38 mouse cellular contexts compared by ENCODE assay signal in the genomic region with DNA sequence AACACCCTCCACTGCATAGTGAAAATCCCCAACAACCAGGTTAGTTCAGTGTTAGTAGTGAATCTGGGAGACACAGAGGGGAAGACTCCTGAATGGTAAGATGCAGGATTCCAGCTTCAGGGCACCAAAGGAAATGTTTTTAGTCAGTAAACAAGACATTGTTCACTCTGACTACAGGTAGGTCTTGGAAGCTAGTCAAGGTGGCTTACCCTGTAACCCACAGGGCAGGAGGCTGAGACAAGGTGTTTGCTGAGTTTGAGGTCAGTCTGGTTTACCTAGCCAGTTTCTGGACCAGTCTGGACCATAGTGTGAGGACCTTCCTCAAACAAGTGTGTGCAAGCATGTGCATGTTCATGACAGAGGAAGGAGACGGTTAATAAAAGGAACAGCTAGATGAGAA. TPM values are rescaled to one million over a fixed set of nuclear protein-coding genes. Genes with fewer than 3 reads are reported as not detected.
"Had no signal": no experiment of that assay in that cellular context is flagged by ENCODE, and none has a peak within 500 bp of the region (broad histone marks: within the 10 kb centered on the region; RNA-seq: fewer than 3 reads in every experiment).

No protein-coding gene starts in this region.

- H3K9ac ChIP-seq: heart, embryonic 12.5 days; heart, embryonic 13.5 days; heart, embryonic 15.5 days; hindbrain, embryonic 12.5 days; hindbrain, embryonic 13.5 days; hindbrain, embryonic 14.5 days; hindbrain, embryonic 15.5 days; intestine, embryonic 15.5 days; kidney, embryonic 15.5 days had no signal

- DNase-seq: heart, adult 2 months; heart, postnatal 10 days; heart, postnatal 14 days; heart, postnatal 36 days; heart, postnatal 4 days; kidney, adult 11 months; kidney, adult 18-20 months; kidney, adult 2 months; kidney, adult 8-10 months; kidney, adult 9 months; kidney, postnatal 10 days; kidney, postnatal 14 days; kidney, postnatal 25 days; kidney, postnatal 36 days; kidney, postnatal 4 days; layer of hippocampus, adult 9-11 months; layer of hippocampus, postnatal 36 days had no signal

- H3K4me3 ChIP-seq: heart, adult 2 months; heart, embryonic 10.5 days; heart, embryonic 12.5 days; heart, embryonic 13.5 days; heart, embryonic 15.5 days; hindbrain, embryonic 10.5 days; hindbrain, embryonic 12.5 days; hindbrain, embryonic 13.5 days; hindbrain, embryonic 15.5 days; intestine, embryonic 15.5 days; kidney, embryonic 15.5 days; layer of hippocampus, adult 2 months had no signal

- H3K36me3 ChIP-seq: heart, embryonic 10.5 days; heart, embryonic 12.5 days; heart, embryonic 13.5 days; heart, embryonic 15.5 days; hindbrain, embryonic 10.5 days; hindbrain, embryonic 12.5 days; hindbrain, embryonic 13.5 days; hindbrain, embryonic 15.5 days; intestine, embryonic 15.5 days; kidney, embryonic 15.5 days had no signal

- H3K4me2 ChIP-seq: heart, embryonic 11.5 days; heart, embryonic 12.5 days; heart, embryonic 13.5 days; heart, embryonic 15.5 days; hindbrain, embryonic 12.5 days; hindbrain, embryonic 13.5 days; hindbrain, embryonic 14.5 days; hindbrain, embryonic 15.5 days; intestine, embryonic 15.5 days; kidney, embryonic 15.5 days had no signal

- H3K27me3 ChIP-seq: heart, embryonic 12.5 days; heart, embryonic 13.5 days; heart, embryonic 15.5 days; hindbrain, embryonic 12.5 days; hindbrain, embryonic 13.5 days; hindbrain, embryonic 15.5 days; intestine, embryonic 15.5 days; kidney, embryonic 15.5 days had no signal

- H3K9me3 ChIP-seq: heart, embryonic 10.5 days; heart, embryonic 12.5 days; heart, embryonic 13.5 days; heart, embryonic 15.5 days; hindbrain, embryonic 10.5 days; hindbrain, embryonic 12.5 days; hindbrain, embryonic 15.5 days; intestine, embryonic 15.5 days; kidney, embryonic 15.5 days had no signal

- H3K4me1 ChIP-seq: heart, embryonic 10.5 days; heart, embryonic 12.5 days; heart, embryonic 13.5 days; heart, embryonic 15.5 days; hindbrain, embryonic 10.5 days; hindbrain, embryonic 12.5 days; hindbrain, embryonic 13.5 days; hindbrain, embryonic 15.5 days; intestine, embryonic 15.5 days; kidney, embryonic 15.5 days had no signal

- H3K27ac ChIP-seq: heart, adult 2 months; heart, embryonic 10.5 days; heart, embryonic 13.5 days; heart, embryonic 15.5 days; hindbrain, embryonic 10.5 days; hindbrain, embryonic 12.5 days; hindbrain, embryonic 13.5 days; hindbrain, embryonic 14.5 days; hindbrain, embryonic 15.5 days; hindbrain, postnatal 0 days; intestine, embryonic 15.5 days; kidney, embryonic 15.5 days; kidney, postnatal 0 days; layer of hippocampus, adult 2 months had no signal

- ATAC-seq: hindbrain, embryonic 16.5 days; hindbrain, postnatal 0 days; inflammation-experienced regulatory T-cells, adult 6 months; intestine, embryonic 15.5 days; intestine, embryonic 16.5 days; intestine, postnatal 0 days had no signal

RNA-seq across cellular contexts. Expression of a gene that starts 22.2 kb away (rescaled TPM):
- total RNA-seq: heart, adult 2 months; heart, adult 8-10 months; heart, postnatal 10 days; heart, postnatal 14 days; heart, postnatal 36 days; hematopoietic stem cell, adult 5-6 weeks had no signal
- polyA plus RNA-seq: inflammation-experienced regulatory T-cells, adult 6 months had no signal
